22 mouse cellular contexts compared by ENCODE assay signal in genomic region chr10:58864735-58865134, GRCm38 (mm10). TPM values are rescaled to one million over a fixed set of nuclear protein-coding genes. Genes with fewer than 3 reads are reported as not detected.
DNase-seq lines count a peak whose midpoint lies in the region; ATAC-seq lines count a peak whose summit lies in the region.
"Had no signal": no experiment of that assay in that cellular context is flagged by ENCODE, and none has a peak within 500 bp of the region (broad histone marks: within the 10 kb centered on the region; RNA-seq: fewer than 3 reads in every experiment).

No protein-coding gene starts in this region.

- DNase-seq in heart, adult 11 months, result peak; percentile 68
- DNase-seq in heart, adult 9 months (ENCODE audit: low spot score in 2 of 2), result no peak
- DNase-seq in lung, postnatal 14 days, result no peak
- no peak for DNase-seq in embryo, embryonic 10 days (ENCODE audit: low spot score)
- DNase-seq: adrenal gland, adult 2 months; cerebellum, adult 11 months; cerebellum, adult 9-11 months; gastrocnemius, postnatal 36 days; liver, embryonic 13.5 days; lung, adult 2 months; lung, postnatal 36 days; midbrain, embryonic 14.5 days; right cerebral cortex, postnatal 14 days; spleen, adult 18-20 months; thymus, postnatal 25 days had no signal

- H3K4me3 ChIP-seq in lung, embryonic 15.5 days, result no peak overlapping the region
- H3K4me3 ChIP-seq in forebrain, embryonic 15.5 days, result no peak overlapping the region
- H3K4me3 ChIP-seq in hindbrain, embryonic 15.5 days, result no peak overlapping the region
- H3K4me3 ChIP-seq: embryonic facial prominence, embryonic 10.5 days; left cerebral cortex, adult 2 months; liver, embryonic 13.5 days; megakaryocyte, embryonic 14.5 days had no signal

- no peaks in the 10 kb centered on the region for H3K4me1 ChIP-seq in lung, embryonic 15.5 days
- H3K4me1 ChIP-seq in forebrain, embryonic 15.5 days, result peaks cover 19% of the 10 kb centered on the region
- no peaks in the 10 kb centered on the region for H3K4me1 ChIP-seq in hindbrain, embryonic 15.5 days (replicated peaks)
- H3K4me1 ChIP-seq: embryonic facial prominence, embryonic 10.5 days; liver, embryonic 13.5 days; megakaryocyte, embryonic 14.5 days had no signal

- no peaks in the 10 kb centered on the region for H3K27me3 ChIP-seq in lung, embryonic 15.5 days
- no peaks in the 10 kb centered on the region for H3K27me3 ChIP-seq in forebrain, embryonic 15.5 days
- H3K27me3 ChIP-seq in hindbrain, embryonic 15.5 days, result no peaks in the 10 kb centered on the region
- H3K27me3 ChIP-seq: liver, embryonic 13.5 days; megakaryocyte, embryonic 14.5 days had no signal

- no peaks in the 10 kb centered on the region for H3K9me3 ChIP-seq in lung, embryonic 15.5 days
- no peaks in the 10 kb centered on the region for H3K9me3 ChIP-seq in forebrain, embryonic 15.5 days
- H3K9me3 ChIP-seq in hindbrain, embryonic 15.5 days, result no peaks in the 10 kb centered on the region
- H3K9me3 ChIP-seq: embryonic facial prominence, embryonic 10.5 days; liver, embryonic 13.5 days; megakaryocyte, embryonic 14.5 days had no signal

- H3K27ac ChIP-seq in lung, embryonic 15.5 days, result no peak overlapping the region
- H3K27ac ChIP-seq in forebrain, embryonic 15.5 days (replicated peaks), result no peak overlapping the region
- H3K27ac ChIP-seq in hindbrain, embryonic 15.5 days (replicated peaks), result no peak overlapping the region
- H3K27ac ChIP-seq: embryonic facial prominence, embryonic 10.5 days; left cerebral cortex, adult 2 months; liver, embryonic 13.5 days had no signal

- no peak overlapping the region for H3K4me2 ChIP-seq in lung, embryonic 15.5 days
- no peak overlapping the region for H3K4me2 ChIP-seq in forebrain, embryonic 15.5 days (replicated peaks)
- H3K4me2 ChIP-seq in hindbrain, embryonic 15.5 days, result no peak overlapping the region
- H3K4me2 ChIP-seq: liver, embryonic 13.5 days had no signal

- ATAC-seq in lung, embryonic 15.5 days (ENCODE audit: borderline replicate concordance, extremely low read depth, low FRiP score, low TSS enrichment), result 0 out of 2 replicates have a peak, but pooled peaks have one; percentile 27
- ATAC-seq in forebrain, embryonic 15.5 days (replicated peaks), result peak; percentile 29; the same call in 1 of the 2 replicates
- ATAC-seq in hindbrain, embryonic 15.5 days (ENCODE audit: low FRiP score, low read depth), result peak; percentile 45; the same call in 1 of the 2 replicates
- ATAC-seq: intestine, embryonic 16.5 days had no signal

- WGBS in lung, embryonic 15.5 days, result 57% methylated on average over 2 of the region's 2 CpGs
- 44% methylated on average over 2 of the region's 2 CpGs for WGBS in forebrain, embryonic 15.5 days
- WGBS in hindbrain, embryonic 15.5 days, result 43% methylated on average over 2 of the region's 2 CpGs

- H3K36me3 ChIP-seq in lung, embryonic 15.5 days, result no peaks in the 10 kb centered on the region
- H3K36me3 ChIP-seq in forebrain, embryonic 15.5 days, result no peaks in the 10 kb centered on the region
- H3K36me3 ChIP-seq in hindbrain, embryonic 15.5 days, result no peaks in the 10 kb centered on the region
- H3K36me3 ChIP-seq: embryonic facial prominence, embryonic 10.5 days; liver, embryonic 13.5 days had no signal

- no peak overlapping the region for H3K9ac ChIP-seq in lung, embryonic 15.5 days
- H3K9ac ChIP-seq in forebrain, embryonic 15.5 days (replicated peaks), result no peak overlapping the region
- H3K9ac ChIP-seq in hindbrain, embryonic 15.5 days, result no peak overlapping the region
- H3K9ac ChIP-seq: liver, embryonic 13.5 days had no signal

RNA-seq across cellular contexts. Expression of gene Sh3rf3, which starts 51.6 kb away (rescaled TPM):
- 2.4 and 2.9 TPM in 2 replicates for polyA plus RNA-seq in lung, embryonic 15.5 days (2015; fragmentation: Nextera tagmentation; extraction: Ambion mirVana)
- 12.5 and 13.1 TPM in 2 replicates for polyA plus RNA-seq in forebrain, embryonic 15.5 days (2015; fragmentation: Nextera tagmentation; extraction: Ambion mirVana)
- polyA plus RNA-seq in hindbrain, embryonic 15.5 days (2015; fragmentation: Nextera tagmentation; extraction: Ambion mirVana), result 3.2 and 4.4 TPM in 2 replicates
- polyA plus RNA-seq: liver, embryonic 13.5 days had no signal
